Mouse (Mus musculus) stomach, postnatal 0 days (tissue): Measurements from ENCODE around the gene Kcnj6.

Experiments
- CTCF ChIP-seq: IDR thresholded peaks from 2 replicates; pipeline ENCODE4 v1.5.1; 2016; ENCODE audit warnings: antibody characterized with exemption, low read depth, mild to moderate bottlenecking, moderate library complexity
- EP300 ChIP-seq: optimal IDR thresholded peaks from 2 replicates; pipeline ENCODE3; 2016; ENCODE audit warnings: antibody characterized with exemption

DNA sequence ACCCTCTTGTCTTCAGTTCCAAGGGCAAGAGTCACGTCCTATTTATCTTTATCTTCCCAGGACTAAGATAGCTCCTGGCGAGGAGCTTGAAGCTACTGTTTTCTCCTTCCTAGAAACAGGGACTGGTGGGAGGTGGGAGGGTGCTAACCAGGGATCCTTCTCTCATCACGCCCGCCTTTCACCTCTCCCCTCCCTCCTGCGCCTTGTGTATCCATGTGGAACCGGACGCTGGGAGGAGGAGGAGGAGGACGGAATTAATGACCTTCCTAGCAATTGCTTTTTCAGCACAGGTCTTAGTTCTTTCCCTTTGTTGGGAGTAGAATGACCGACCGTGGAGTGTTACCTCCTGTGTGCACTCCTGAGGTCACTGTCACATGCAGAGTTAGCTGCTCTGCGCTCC, 108.9 kb downstream of the Kcnj6 start:
- TF ChIP-seq EP300, result no peak
- no peak for TF ChIP-seq CTCF
